Mouse (Mus musculus): ENCODE measurements at regions not wholly inside any gene's neighbourhood (a gene's known extent, or its start where the extent isn't known, plus 50 kb on each side); places are given as distances from the start of the nearest gene placed in this dataset.

GRCm38 (mm10) chr4:54812740-54813634 is 131.9 kb upstream of the Zfp462 start:
- no peak for DNase-seq (ENCODE audit: low read depth, low spot score)

- DNase-seq (ENCODE audit: low read depth, low spot score): no peak
These were observed 107.5 kb upstream of the Zfp462 start for GRCm38 (mm10) chr4:54837326-54837725.

GRCm38 (mm10) chr4:54838111-54838510 is 106.7 kb upstream of the Zfp462 start:
- DNase-seq (ENCODE audit: low read depth, low spot score): no peak

- no peak for DNase-seq (ENCODE audit: low read depth, low spot score)
These were observed 106.1 kb upstream of the Zfp462 start for GRCm38 (mm10) chr4:54838794-54839193.

GRCm38 (mm10) chr4:54852991-54853925 is 91.6 kb upstream of the Zfp462 start:
- DNase-seq (ENCODE audit: low read depth, low spot score): peak; percentile 67

GRCm38 (mm10) chr4:54858604-54859003 is 86.2 kb upstream of the Zfp462 start:
- DNase-seq (ENCODE audit: low read depth, low spot score): no peak

GRCm38 (mm10) chr4:54866062-54866461 is 78.8 kb upstream of the Zfp462 start:
- no peak for DNase-seq (ENCODE audit: low read depth, low spot score)

- DNase-seq (ENCODE audit: low read depth, low spot score): no peak
These were observed 70.6 kb upstream of the Zfp462 start for GRCm38 (mm10) chr4:54874136-54874827.

- DNase-seq (ENCODE audit: low read depth, low spot score): no peak
These were observed 69.3 kb upstream of the Zfp462 start for GRCm38 (mm10) chr4:54875506-54875905.

GRCm38 (mm10) chr4:54877361-54877760 is 67.5 kb upstream of the Zfp462 start:
- no peak for DNase-seq (ENCODE audit: low read depth, low spot score)

GRCm38 (mm10) chr4:54878531-54878930 is 66.3 kb upstream of the Zfp462 start:
- no peak for DNase-seq (ENCODE audit: low read depth, low spot score)

GRCm38 (mm10) chr4:54893288-54893687 is 51.6 kb upstream of the Zfp462 start:
- no peak for DNase-seq (ENCODE audit: low read depth, low spot score)

Data from A20 (cell line).